Mouse (Mus musculus) liver, adult (tissue): ENCODE data around the gene Enoph1.

ENCODE experiments used
- GATA4 ChIP-seq: IDR thresholded peaks from 2 replicates; pipeline ENCODE4 v1.6.1; 2014; ENCODE audit warnings: mild to moderate bottlenecking, low read length; ENCODE audit not compliant: insufficient replicate concordance

Gene Enoph1

DNA sequence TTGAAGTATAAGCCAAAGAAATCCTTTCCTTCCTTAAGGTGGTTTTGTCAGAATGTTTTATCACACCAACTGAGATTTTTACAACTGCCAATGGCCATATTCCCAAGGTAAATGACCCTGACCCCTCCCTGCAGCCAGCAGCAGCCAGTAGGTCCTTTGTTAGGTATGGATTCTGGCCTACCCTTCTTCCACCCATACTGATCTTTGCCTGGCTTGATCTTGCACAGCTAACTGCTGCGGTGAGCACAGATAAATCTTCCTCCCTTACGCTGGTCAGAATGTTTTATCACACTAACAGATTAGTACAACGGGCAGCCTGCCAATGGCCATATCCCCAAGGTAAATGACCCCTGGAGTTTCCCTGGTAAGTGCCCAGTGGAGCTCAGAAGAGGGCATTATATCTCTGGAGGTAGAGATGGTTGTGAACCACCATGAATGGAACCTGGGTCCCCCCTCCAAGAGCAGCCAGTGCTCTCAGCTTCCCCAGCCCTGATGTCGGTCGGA lies 16.1 kb downstream of the Enoph1 start:
- no peak for TF ChIP-seq GATA4

- TF ChIP-seq GATA4 = no peak
These were observed 17.9 kb downstream of the Enoph1 start for GRCm38 (mm10) chr5:100057461-100058209.

- TF ChIP-seq GATA4 = no peak
These were observed 18.9 kb downstream of the Enoph1 start for GRCm38 (mm10) chr5:100058729-100059128.

GRCm38 (mm10) chr5:100059326-100059725 lies 19.5 kb downstream of the Enoph1 start:
- no peak for TF ChIP-seq GATA4

- TF ChIP-seq GATA4 = no peak
These were observed 21.1 kb downstream of the Enoph1 start for GRCm38 (mm10) chr5:100060876-100061275.

GRCm38 (mm10) chr5:100067579-100067978 lies 27.8 kb downstream of the Enoph1 start:
- TF ChIP-seq GATA4 = no peak

DNA sequence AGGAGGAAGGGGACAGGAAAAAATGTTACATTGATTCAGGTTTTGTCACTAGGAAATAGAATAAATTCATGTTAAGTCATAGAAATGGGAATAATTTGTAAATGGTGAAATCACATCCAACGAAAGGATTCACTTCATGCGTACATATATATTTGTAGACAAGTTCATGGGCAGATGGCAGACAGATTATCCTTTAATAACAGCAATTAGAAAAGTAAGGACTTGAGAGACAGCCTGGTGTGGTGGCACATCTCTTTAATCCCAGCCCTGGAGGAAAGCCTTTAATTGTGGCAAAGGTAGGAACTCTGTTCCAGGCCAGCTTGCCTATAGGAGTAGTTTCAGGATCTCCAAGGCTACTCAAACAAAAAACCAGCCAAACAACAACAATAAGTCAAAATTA lies 29.7 kb downstream of the Enoph1 start:
- no peak for TF ChIP-seq GATA4

DNA sequence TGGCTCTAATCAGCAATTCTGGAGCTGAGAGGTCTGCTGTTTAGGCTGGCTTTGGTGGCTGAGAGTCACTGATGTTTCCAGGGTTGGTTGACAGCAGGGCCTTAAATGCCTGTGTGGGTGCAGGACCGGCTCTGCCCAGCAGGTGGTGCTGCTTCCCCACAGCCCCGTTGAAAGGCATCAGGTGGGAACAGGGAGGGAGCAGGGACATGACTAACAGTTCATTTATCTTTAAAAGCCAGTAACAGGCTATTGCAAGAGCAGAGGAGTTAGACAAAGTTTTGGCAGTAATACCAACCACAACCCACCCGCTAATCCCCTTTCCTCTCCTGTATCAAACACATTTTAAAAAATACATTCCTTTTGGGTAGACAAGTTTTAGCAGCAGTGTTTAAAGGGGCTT lies 30.5 kb downstream of the Enoph1 start:
- TF ChIP-seq GATA4 = no peak

- TF ChIP-seq GATA4 = no peak
These were observed 31.8 kb downstream of the Enoph1 start for GRCm38 (mm10) chr5:100071541-100071940.

- no peak for TF ChIP-seq GATA4
These were observed 32.8 kb downstream of the Enoph1 start for GRCm38 (mm10) chr5:100072557-100072956.

DNA sequence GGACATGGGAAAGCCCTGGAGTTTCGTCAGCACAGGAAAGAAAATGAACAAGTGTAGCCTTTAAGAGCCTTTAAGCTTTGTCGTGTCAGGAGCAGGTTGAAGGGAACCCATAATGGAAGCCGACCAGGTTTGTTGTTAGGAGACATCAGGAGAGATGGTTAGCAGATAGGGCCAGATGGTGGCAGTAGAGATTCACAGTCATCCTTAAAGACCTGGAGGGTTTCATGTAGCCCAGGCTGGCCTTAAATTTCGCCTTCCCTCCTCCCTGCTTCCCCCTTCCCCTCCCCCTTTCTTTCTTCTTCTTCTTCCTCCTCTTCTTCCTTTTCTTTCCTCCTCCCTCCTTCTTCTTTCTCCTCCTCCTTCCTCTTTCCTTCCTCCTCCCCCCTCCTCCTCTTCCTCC lies 34.8 kb downstream of the Enoph1 start:
- TF ChIP-seq GATA4 = no peak

DNA sequence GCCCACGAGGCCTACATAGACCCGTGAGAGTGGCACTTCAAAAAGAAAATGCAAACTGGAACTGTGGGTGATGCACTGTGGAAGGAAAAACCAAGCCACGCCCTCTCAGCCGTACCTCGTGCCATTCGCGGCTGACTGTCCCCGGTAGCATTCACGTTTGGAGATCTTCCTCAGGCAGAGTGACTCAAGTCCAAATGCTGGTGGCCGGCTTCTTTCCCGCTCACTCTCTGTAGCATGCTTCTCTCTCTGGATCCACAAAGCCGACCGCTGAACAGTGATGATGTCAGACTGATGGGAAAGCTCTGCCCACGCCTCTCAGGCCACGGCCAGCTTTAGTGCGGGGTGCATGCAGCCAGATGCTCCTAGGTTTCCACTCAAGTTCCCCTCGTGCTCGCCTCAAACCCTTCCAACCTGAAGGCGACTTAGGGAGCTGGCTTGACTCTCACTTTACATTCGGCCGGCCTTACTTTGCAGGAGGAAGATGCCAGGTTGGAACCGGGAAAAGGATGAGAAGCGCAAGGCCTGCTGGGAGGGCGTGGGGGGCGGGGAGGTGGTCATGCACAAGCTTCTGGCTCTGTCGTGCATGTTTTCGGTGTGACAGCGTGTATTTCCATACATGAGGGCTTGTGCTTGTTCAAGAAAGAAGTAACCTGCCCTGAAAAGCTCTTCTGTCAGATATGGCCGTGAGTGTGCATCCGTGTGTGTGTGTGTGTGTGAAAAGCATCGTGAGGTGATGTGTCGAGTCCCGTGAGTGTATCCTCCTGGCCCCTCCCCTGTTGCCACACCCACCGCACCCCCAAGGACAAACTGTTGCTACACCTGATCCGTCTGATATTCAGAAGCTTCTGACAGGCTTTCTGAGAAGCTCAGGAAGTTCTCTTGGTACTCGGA lies 39.5 kb downstream of the Enoph1 start:
- no peak for TF ChIP-seq GATA4

DNA sequence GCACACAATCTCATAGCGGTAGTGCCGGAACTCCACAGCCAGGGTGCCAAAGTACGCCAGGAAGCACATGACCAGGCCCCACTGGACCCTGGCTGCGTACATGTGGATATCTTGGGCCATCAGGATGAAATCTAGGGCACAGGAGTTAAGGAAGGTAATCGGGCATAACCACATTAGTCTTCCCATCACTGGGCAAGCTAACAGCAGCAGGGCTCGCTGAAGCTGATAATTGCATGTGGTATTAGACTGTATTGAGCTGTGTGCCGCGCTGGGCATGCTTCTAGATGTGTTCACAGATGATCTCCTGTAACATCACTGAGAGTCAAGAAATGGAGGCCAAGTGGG lies 40.1 kb downstream of the Enoph1 start:
- TF ChIP-seq GATA4 = no peak

GRCm38 (mm10) chr5:100082006-100082405 lies 42.2 kb downstream of the Enoph1 start:
- no peak for TF ChIP-seq GATA4

GRCm38 (mm10) chr5:100083953-100084562 lies 44.3 kb downstream of the Enoph1 start:
- no peak for TF ChIP-seq GATA4

DNA sequence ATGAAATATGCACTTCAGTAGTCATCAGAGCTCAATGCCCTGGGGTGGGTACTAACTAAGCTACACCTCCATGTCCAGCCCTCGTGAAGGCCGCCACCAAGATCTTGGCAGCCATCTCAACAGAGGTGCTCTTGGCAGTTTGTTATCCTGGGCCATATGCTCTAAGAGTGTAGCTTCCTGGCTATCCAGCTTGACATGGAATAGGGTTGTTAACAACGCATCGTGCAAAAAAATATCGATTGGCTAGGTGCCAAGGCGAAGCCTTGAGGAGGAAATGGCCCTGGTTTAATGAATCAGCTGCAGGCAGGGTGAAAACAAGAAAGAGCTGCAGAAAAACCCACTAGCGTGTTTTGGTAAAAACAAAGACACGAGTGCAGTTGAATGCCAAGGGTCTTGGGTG lies 45.3 kb downstream of the Enoph1 start:
- TF ChIP-seq GATA4 = no peak
